Mouse (Mus musculus) kidney, adult 8-10 months (tissue): Measurements from ENCODE around the gene Akap6.

Experiments
- DNase-seq, 2 experiments: peaks; one replicate each; pipeline ENCODE4 v3.0.0; 2022

Gene Akap6

GRCm38 (mm10) chr12:53191435-53191834, 492.3 kb downstream of the Akap6 start:
- no peak for DNase-seq

GRCm38 (mm10) chr12:53193664-53194063, 494.5 kb downstream of the Akap6 start:
- no peak for DNase-seq
